In the genomic region with DNA sequence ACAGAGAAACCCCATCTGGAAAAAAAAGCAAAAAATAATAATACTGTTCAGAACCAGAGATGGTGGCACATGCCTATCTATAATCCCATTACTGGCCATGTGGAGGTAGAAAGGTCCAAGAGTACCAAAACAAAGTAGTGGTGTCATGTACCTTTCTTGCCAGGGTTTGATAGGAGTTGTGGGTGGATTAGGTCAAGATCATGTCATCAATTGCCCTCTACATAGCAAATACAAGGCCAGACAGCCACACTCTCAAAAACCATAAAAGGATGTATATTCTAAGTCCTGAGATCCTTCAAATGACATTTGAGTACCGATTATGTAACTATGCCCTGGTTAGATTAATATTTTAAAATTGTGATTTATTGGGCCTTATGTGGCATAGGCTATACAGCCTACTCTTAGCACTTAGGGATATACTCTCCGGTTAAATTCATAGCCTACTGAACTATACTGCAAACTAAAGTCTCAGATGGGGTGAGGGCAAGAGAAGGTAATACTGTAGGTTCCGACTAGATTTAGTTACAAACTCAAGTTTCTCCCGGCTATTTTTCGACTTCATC, we compare ENCODE assay signal across 8 mouse cellular contexts. TPM values are rescaled to one million over a fixed set of nuclear protein-coding genes. Genes with fewer than 3 reads are reported as not detected.
A peak's percentile ranks its signal among the peaks of the same experiment; 100 is the strongest.
DNase-seq lines count a peak whose midpoint lies in the region; ATAC-seq and TF ChIP-seq lines count a peak whose summit lies in the region.

No protein-coding gene starts in this region.

- H3K4me3 ChIP-seq in ES-Bruce4 (ENCODE audit: low read depth, low read length), result peak overlapping the region; percentile 95
- H3K4me3 ChIP-seq in forebrain, embryonic 13.5 days, result peak overlapping the region; percentile 91
- H3K4me3 ChIP-seq in liver, embryonic 15.5 days (replicated peaks), result peak overlapping the region; percentile 84

- peak overlapping the region; percentile 85 for H3K27ac ChIP-seq in ES-Bruce4 (ENCODE audit: insufficient read depth, low read length)
- H3K27ac ChIP-seq in forebrain, embryonic 13.5 days, result peak overlapping the region; percentile 99
- H3K27ac ChIP-seq in liver, embryonic 15.5 days (replicated peaks), result peak overlapping the region; percentile 96

- ATAC-seq in forebrain, embryonic 13.5 days, result no peak
- ATAC-seq in liver, embryonic 15.5 days (ENCODE audit: insufficient read depth), result no peak

- no peak for TF ChIP-seq POLR2A in ES-Bruce4 (IDR thresholded peaks at IDR 0.05; ENCODE audit: insufficient read depth, low read length)

- DNase-seq in embryo, embryonic 9.5 days (ENCODE audit: extremely low spot score), result peak; percentile 57
- no peak for DNase-seq in embryo, embryonic 10 days (ENCODE audit: low spot score)
- no peak for DNase-seq in left cerebral cortex, postnatal 36 days (ENCODE audit: low spot score in 2 of 2)
- no peak for DNase-seq in gastrocnemius, postnatal 4 days (ENCODE audit: low spot score in 2 of 2)
- DNase-seq in right cerebral cortex, adult 2 months (ENCODE audit: low spot score in 2 of 2), result no peak

- peak overlapping the region; percentile 97 for H3K9ac ChIP-seq in ES-Bruce4 (ENCODE audit: low read depth, poor library complexity, severe bottlenecking)
- H3K9ac ChIP-seq in forebrain, embryonic 13.5 days, result peak overlapping the region; percentile 99
- peak overlapping the region; percentile 94 for H3K9ac ChIP-seq in liver, embryonic 15.5 days

- intact Hi-C loops in left cerebral cortex, postnatal 36 days (cut with DNase I), result loop anchor here (2.0 kb wide), 1 partner anchor 73 kb away; the partner anchor contains the start of gene Tmem41b

- no peaks in the 10 kb centered on the region for H3K9me3 ChIP-seq in ES-Bruce4 (replicated peaks; ENCODE audit: control insufficient read depth, insufficient read depth, low read length, poor library complexity, severe bottlenecking)
- H3K9me3 ChIP-seq in forebrain, embryonic 13.5 days (replicated peaks), result no peaks in the 10 kb centered on the region
- no peaks in the 10 kb centered on the region for H3K9me3 ChIP-seq in liver, embryonic 15.5 days (replicated peaks)

- peaks cover 20% of the 10 kb centered on the region for H3K36me3 ChIP-seq in ES-Bruce4 (ENCODE audit: control insufficient read depth, insufficient read depth, low read length, poor library complexity, severe bottlenecking)
- peaks cover 20% of the 10 kb centered on the region for H3K36me3 ChIP-seq in forebrain, embryonic 13.5 days (ENCODE audit: poor library complexity, severe bottlenecking)
- peaks cover 33% of the 10 kb centered on the region for H3K36me3 ChIP-seq in liver, embryonic 15.5 days (replicated peaks)

- no peak for TF ChIP-seq EP300 in ES-Bruce4 (IDR thresholded peaks at IDR 0.05; ENCODE audit: insufficient read depth, low read depth, low read length)

- 23% methylated on average over 5 of the region's 5 CpGs for WGBS in forebrain, embryonic 13.5 days
- 13% methylated on average over 5 of the region's 5 CpGs for WGBS in liver, embryonic 15.5 days (ENCODE audit: insufficient replicate concordance)

- H3K4me1 ChIP-seq in ES-Bruce4 (ENCODE audit: control insufficient read depth, insufficient read depth, low read length), result no peaks in the 10 kb centered on the region
- H3K4me1 ChIP-seq in forebrain, embryonic 13.5 days, result peaks cover 25% of the 10 kb centered on the region
- peaks cover 33% of the 10 kb centered on the region for H3K4me1 ChIP-seq in liver, embryonic 15.5 days (replicated peaks)

- no peak for TF ChIP-seq CTCF in ES-Bruce4 (IDR thresholded peaks at IDR 0.05; ENCODE audit: low read depth, low read length)

- H3K4me2 ChIP-seq in forebrain, embryonic 13.5 days, result peak overlapping the region; percentile 75
- peak overlapping the region; percentile 79 for H3K4me2 ChIP-seq in liver, embryonic 15.5 days

- no peaks in the 10 kb centered on the region for H3K27me3 ChIP-seq in ES-Bruce4 (ENCODE audit: control insufficient read depth, insufficient read depth, low read length, poor library complexity, severe bottlenecking)
- no peaks in the 10 kb centered on the region for H3K27me3 ChIP-seq in forebrain, embryonic 13.5 days
- H3K27me3 ChIP-seq in liver, embryonic 15.5 days, result no peaks in the 10 kb centered on the region

RNA-seq across cellular contexts. Expression of gene Zfp143, which starts 0.8 kb away (rescaled TPM):
- 40.0 and 42.7 TPM in 2 replicates for polyA plus RNA-seq in ES-Bruce4 (2011; ENCODE audit: insufficient read depth, insufficient read length, low read depth, missing spikeins)
- 27.2 and 27.6 TPM in 2 replicates for polyA plus RNA-seq in forebrain, embryonic 13.5 days (2015; fragmentation: Nextera tagmentation; extraction: Ambion mirVana)
- 10.2 and 10.3 TPM in 2 replicates for polyA plus RNA-seq in liver, embryonic 15.5 days (2015; fragmentation: Nextera tagmentation; extraction: Ambion mirVana)
- 10 to 100 TPM in 1 of 2 experiments, 1 to 10 TPM in 1; 9.0 to 15.3 TPM for total RNA-seq in left cerebral cortex, postnatal 36 days (2021)
- 10 to 100 TPM in 1 of 2 experiments, 1 to 10 TPM in 1; 6.8 to 10.1 TPM for total RNA-seq in gastrocnemius, postnatal 4 days (2021)

RNA-seq across cellular contexts. Expression of gene Ipo7, which starts 42.1 kb away (rescaled TPM):
- polyA plus RNA-seq in ES-Bruce4 (2011; ENCODE audit: insufficient read depth, insufficient read length, low read depth, missing spikeins), result 249 and 281 TPM in 2 replicates
- 45.8 and 51.1 TPM in 2 replicates for polyA plus RNA-seq in forebrain, embryonic 13.5 days (2015; fragmentation: Nextera tagmentation; extraction: Ambion mirVana)
- 18.4 and 20.3 TPM in 2 replicates for polyA plus RNA-seq in liver, embryonic 15.5 days (2015; fragmentation: Nextera tagmentation; extraction: Ambion mirVana)
- total RNA-seq in left cerebral cortex, postnatal 36 days (2021), result 100 to 1,000 TPM in 1 of 2 experiments, 10 to 100 TPM in 1; 92.1 to 100 TPM
- total RNA-seq in gastrocnemius, postnatal 4 days (2021), result 10 to 100 TPM; 88.4 to 88.6 TPM
